Mouse (Mus musculus) heart, adult 2 months (tissue): ENCODE measurements around the gene Gm14862. TPM values are rescaled to one million over a fixed set of nuclear protein-coding genes. Genes with fewer than 3 reads are reported as not detected.

Experiments used
- DNase-seq, 2 experiments: peaks; one replicate each; pipeline ENCODE4 v3.0.0; 2021
- H3K27ac ChIP-seq: fragments of 200-600 bp; 2 replicates; pipeline ENCODE4 v1.8.1; 2022
- H3K27me3 ChIP-seq: fragments of 200-500 bp; 2 replicates; pipeline ENCODE4 v1.6.1; 2012; ENCODE audit warnings: mild to moderate bottlenecking, low read length, inconsistent platforms, mixed read lengths; ENCODE audit not compliant: control insufficient read depth, insufficient read depth
- H3K36me3 ChIP-seq: fragments of 200-500 bp; 2 replicates; pipeline ENCODE4 v1.6.1; 2012; ENCODE audit warnings: low read length, inconsistent platforms; ENCODE audit not compliant: control insufficient read depth, insufficient read depth
- H3K4me1 ChIP-seq: fragments of 200-500 bp; 2 replicates; pipeline ENCODE4 v1.6.1; 2011; ENCODE audit warnings: low read length; ENCODE audit not compliant: control insufficient read depth, insufficient read depth
- H3K4me3 ChIP-seq: fragments of 200-600 bp; 2 replicates; pipeline ENCODE4 v1.8.1; 2022
- H3K79me2 ChIP-seq: fragments of 200-500 bp; replicated peaks from 2 replicates; pipeline ENCODE4 v1.6.1; 2012; ENCODE audit warnings: mild to moderate bottlenecking, inconsistent platforms, low read length, moderate library complexity, mixed read lengths; ENCODE audit not compliant: control insufficient read depth, insufficient read depth
- H3K9ac ChIP-seq: fragments of 200-500 bp; 2 replicates; pipeline ENCODE4 v1.6.1; 2012; ENCODE audit warnings: low read depth, mild to moderate bottlenecking, control low read depth, inconsistent platforms, low read length, mixed read lengths
- CTCF ChIP-seq: fragments of 200-600 bp; IDR thresholded peaks from 2 replicates; pipeline ENCODE4 v1.8.1; 2022; ENCODE audit warnings: antibody characterized with exemption, mild to moderate bottlenecking, moderate library complexity
- EP300 ChIP-seq: fragments of 200-500 bp; IDR thresholded peaks from 2 replicates; pipeline ENCODE4 v1.6.1; 2011; ENCODE audit warnings: low read depth, low read length, control low read depth; ENCODE audit not compliant: insufficient read depth
- POLR2A ChIP-seq: fragments of 200-500 bp; IDR thresholded peaks from 2 replicates; pipeline ENCODE4 v1.6.1; 2011; ENCODE audit warnings: mild to moderate bottlenecking, low read depth, low read length, control low read depth; ENCODE audit not compliant: insufficient read depth
- WGBS: fragments of 180-500 bp; shearing (Covaris S2); methylation state at CpG from one replicate; pipeline ENCODE4 v1.1.7; 2018; 5-methylcytosine and 5-hydroxymethylcytosine counted together
- intact Hi-C: fragments of 180-260 bp; cut with DNase I; formaldehyde crosslinking; loops from one replicate; pipeline ENCODE4 v1.15.1; 2025
- polyA plus RNA-seq: library from polyadenylated mRNA; depleted of rRNA; stranded (reverse); fragments of >200 nt; gene quantifications from 2 replicates; pipeline ENCODE4 v1.2.3, GENCODE M21; 2012; rRNA removed
- total RNA-seq, 2 experiments: library from RNA; stranded (reverse); gene quantifications; 2 replicates each; pipeline ENCODE4 v1.2.3; 2021

The Gm14862 gene
- total and polyA plus RNA-seq, 3 experiments, result not detected

DNA sequence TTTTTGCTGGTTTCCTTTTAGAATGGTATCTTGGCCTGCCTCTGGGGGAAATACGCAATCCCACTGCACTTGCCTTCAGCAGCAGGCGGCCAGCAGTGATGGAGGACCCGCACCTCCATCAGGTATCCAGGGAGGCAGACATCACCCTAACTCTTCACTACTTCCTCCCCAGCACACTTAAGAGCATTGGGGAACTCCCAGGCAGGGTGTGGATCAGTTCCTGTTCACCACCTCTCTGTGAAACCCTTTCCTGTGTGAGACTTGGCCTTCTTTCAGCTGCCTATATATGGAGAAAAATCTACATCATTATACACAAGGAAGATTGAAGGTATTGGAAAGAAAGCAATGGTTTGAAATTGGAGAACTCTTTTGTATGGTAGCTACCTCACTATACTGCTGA lies 37.1 kb downstream of the Gm14862 start:
- Histone ChIP-seq H3K4me3 (no peak overlapping the region), H3K27ac (no peak overlapping the region), H3K27me3 (no peaks in the 10 kb centered on the region), H3K9ac (no peak overlapping the region), H3K4me1 (no peaks in the 10 kb centered on the region; the same call in none of the 2 replicates), H3K36me3 (no peaks in the 10 kb centered on the region), H3K79me2 (no peaks in the 10 kb centered on the region)
- intact Hi-C loops, result no loop called here
- DNase-seq, result no peak
- TF ChIP-seq EP300, result no peak
- no peak for TF ChIP-seq CTCF
- no peak for TF ChIP-seq POLR2A
- WGBS, result 71% methylated on average over 3 of the region's 3 CpGs

DNA sequence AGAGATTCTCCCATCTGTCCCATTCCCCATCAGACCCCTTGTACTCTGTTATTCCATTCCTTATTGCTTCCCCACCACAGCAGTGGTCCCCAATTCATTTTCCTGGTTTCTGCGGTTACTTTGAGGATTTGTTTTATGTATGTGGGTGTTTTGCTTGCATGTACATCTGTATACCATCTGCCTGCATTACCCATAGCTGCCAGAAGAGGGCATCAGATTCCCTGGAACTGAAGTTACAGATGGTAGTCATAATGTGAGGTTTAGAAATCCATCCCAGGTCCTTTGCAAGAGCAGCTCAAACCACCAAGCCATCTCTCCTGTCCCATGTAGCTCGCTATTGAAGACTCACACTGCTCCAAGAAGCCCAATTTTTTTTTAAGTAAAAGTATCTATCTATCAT lies 40.5 kb downstream of the Gm14862 start:
- DNase-seq, result no peak
- H3K27ac ChIP-seq, result no peak overlapping the region
- WGBS, result 92% methylated on average over 2 of the region's 2 CpGs
- TF ChIP-seq POLR2A (no peak), CTCF (peak; percentile 59)
- H3K4me1 ChIP-seq, result no peaks in the 10 kb centered on the region; the same call in none of the 2 replicates
- H3K79me2 ChIP-seq, result no peaks in the 10 kb centered on the region
- no peaks in the 10 kb centered on the region for H3K27me3 ChIP-seq
- H3K9ac ChIP-seq, result no peak overlapping the region
- H3K4me3 ChIP-seq, result no peak overlapping the region
- no peaks in the 10 kb centered on the region for H3K36me3 ChIP-seq
- intact Hi-C loops, result no loop called here

- H3K27ac ChIP-seq, result peak overlapping the region; percentile 18
Observed at GRCm38 (mm10) chrX:9205121-9205520, 51.6 kb downstream of the Gm14862 start.

DNA sequence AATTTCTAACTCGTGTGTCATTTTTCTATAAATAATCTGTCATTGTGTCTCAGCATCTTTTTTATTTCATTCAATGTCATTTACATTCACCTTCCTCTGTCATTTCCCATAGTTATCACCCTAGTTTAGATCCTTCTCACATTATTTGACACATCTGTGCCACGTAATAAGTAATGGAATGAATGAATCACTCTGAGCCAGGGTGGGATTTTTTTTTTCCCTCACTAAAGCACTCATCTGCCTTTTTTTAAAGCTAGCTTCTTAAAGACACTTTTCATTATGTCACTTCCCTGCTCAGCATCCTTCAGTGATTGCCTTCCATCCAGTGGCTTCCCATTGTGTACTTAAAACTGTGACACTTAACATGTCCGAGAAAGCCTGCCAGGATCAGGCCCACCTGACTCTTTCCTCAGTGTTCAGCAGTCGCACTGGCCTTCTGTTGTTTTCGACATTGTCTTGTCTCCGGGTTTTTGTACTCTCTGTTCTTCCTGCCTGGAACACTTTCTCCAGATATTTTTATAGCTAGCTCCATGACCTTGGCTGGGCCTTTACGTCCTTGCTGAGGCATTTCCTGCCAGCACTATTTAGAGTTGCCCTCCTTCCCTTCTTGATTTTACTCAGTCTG lies 53.8 kb downstream of the Gm14862 start:
- Histone ChIP-seq H3K9ac (no peak overlapping the region), H3K4me3 (no peak overlapping the region), H3K79me2 (no peaks in the 10 kb centered on the region), H3K27me3 (0 out of 2 replicates have a peak, but pooled peaks cover 1% of the 10 kb centered on the region), H3K4me1 (peaks cover 3% of the 10 kb centered on the region), H3K27ac (peak overlapping the region; percentile 64), H3K36me3 (peaks cover 2% of the 10 kb centered on the region; the same call in 1 of the 2 replicates)
- WGBS, result 29% methylated on average over 7 of the region's 7 CpGs
- DNase-seq, result peak; percentile 27 to 39
- TF ChIP-seq POLR2A, result no peak
- TF ChIP-seq EP300, result peak; percentile 61; the same call in 1 of the 2 replicates
- TF ChIP-seq CTCF, result no peak
- intact Hi-C loops, result no loop called here

More at GRCm38 (mm10) chrX:9205121-9205520, 51.6 kb downstream of the Gm14862 start:
- intact Hi-C loops, result no loop called here
- no peak overlapping the region for H3K4me3 ChIP-seq
- no peaks in the 10 kb centered on the region for H3K27me3 ChIP-seq
- WGBS, result 45% methylated on average over 2 of the region's 2 CpGs
- 0 out of 2 replicates have a peak, but pooled peaks have one; percentile 16 for TF ChIP-seq POLR2A
- TF ChIP-seq CTCF, result no peak
- no peak for TF ChIP-seq EP300
- no peak overlapping the region for H3K9ac ChIP-seq
- H3K4me1 ChIP-seq, result peaks cover 3% of the 10 kb centered on the region
- H3K79me2 ChIP-seq, result no peaks in the 10 kb centered on the region
- DNase-seq, result peak in 1 of 2 experiments; percentile 11
- H3K36me3 ChIP-seq, result peaks cover 2% of the 10 kb centered on the region; the same call in 1 of the 2 replicates

DNA sequence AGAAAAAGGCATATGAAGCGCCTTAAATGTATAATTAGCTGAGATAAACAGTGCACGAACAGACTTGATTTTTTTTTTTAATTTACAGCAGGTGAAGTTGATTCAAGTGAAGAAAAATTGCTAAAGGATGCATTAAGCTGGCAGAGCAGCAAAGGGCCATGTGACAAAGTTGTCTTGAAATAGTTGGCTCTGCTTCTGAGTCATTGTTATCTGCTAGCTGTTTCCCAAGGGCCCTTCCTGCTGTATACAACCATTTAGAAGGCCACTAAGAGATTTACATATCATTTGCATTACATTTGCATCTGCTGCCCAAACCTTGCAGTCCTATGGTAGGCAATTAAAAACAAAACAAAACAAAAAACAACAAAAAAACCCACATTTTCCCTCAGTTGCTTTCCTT lies 54.7 kb downstream of the Gm14862 start:
- TF ChIP-seq CTCF, result no peak
- TF ChIP-seq EP300, result no peak
- TF ChIP-seq POLR2A, result no peak
- intact Hi-C loops, result no loop called here
- peaks cover 3% of the 10 kb centered on the region for H3K4me1 ChIP-seq
- DNase-seq, result no peak
- H3K9ac ChIP-seq, result no peak overlapping the region
- H3K79me2 ChIP-seq, result no peaks in the 10 kb centered on the region
- 50% methylated on average over 2 of the region's 2 CpGs for WGBS
- H3K36me3 ChIP-seq, result peaks cover 2% of the 10 kb centered on the region; the same call in 1 of the 2 replicates
- H3K27ac ChIP-seq, result peak overlapping the region; percentile 64
- H3K27me3 ChIP-seq, result 0 out of 2 replicates have a peak, but pooled peaks cover 1% of the 10 kb centered on the region
- H3K4me3 ChIP-seq, result no peak overlapping the region

Other genes starting within 250 kb of the Gm14862 start
- gene Fthl17e, start 223.4 kb downstream of the Gm14862 start, total RNA-seq, result not detected
- gene Fthl17e, start 223.4 kb downstream of the Gm14862 start, polyA plus RNA-seq, result not detected in 2 replicates
- gene Fthl17f, start 193.9 kb downstream of the Gm14862 start, total RNA-seq, result not detected
- gene Fthl17f, start 193.9 kb downstream of the Gm14862 start, polyA plus RNA-seq, result not detected in 2 replicates
- not detected for gene 4930402K13Rik, start 152.3 kb downstream of the Gm14862 start, total RNA-seq
- not detected in 2 replicates for gene 4930402K13Rik, start 152.3 kb downstream of the Gm14862 start, polyA plus RNA-seq
- 1 to 10 TPM; 4.2 to 5.4 TPM for gene Lancl3, start 57.0 kb downstream of the Gm14862 start, total RNA-seq
- 0.53 and 1.1 TPM in 2 replicates for gene Lancl3, start 57.0 kb downstream of the Gm14862 start, polyA plus RNA-seq
- 1 to 10 TPM; 7.3 to 8.2 TPM for gene Xk, start 15.9 kb upstream of the Gm14862 start, total RNA-seq
- gene Xk, start 15.9 kb upstream of the Gm14862 start, polyA plus RNA-seq, result 3.3 and 6.5 TPM in 2 replicates
- gene H2al1m, start 26.9 kb upstream of the Gm14862 start, total RNA-seq, result under 1 TPM in 1 of 2 experiments, not detected in 1; 0.86 TPM
- 0.33 TPM in 1 of 2 replicates, not detected in the other for gene H2al1m, start 26.9 kb upstream of the Gm14862 start, polyA plus RNA-seq
- gene H2al1k, start 93.7 kb upstream of the Gm14862 start, total RNA-seq, result not detected
- gene H2al1k, start 93.7 kb upstream of the Gm14862 start, polyA plus RNA-seq, result 0.44 TPM in 1 of 2 replicates, not detected in the other
- gene Cybb, start 230.9 kb upstream of the Gm14862 start, total RNA-seq, result 10 to 100 TPM in 1 of 2 experiments, 1 to 10 TPM in 1; 8.6 to 10.7 TPM
- gene Cybb, start 230.9 kb upstream of the Gm14862 start, polyA plus RNA-seq, result 2.1 and 3.0 TPM in 2 replicates